Mouse (Mus musculus) spleen, adult 2 months (tissue): Measurements from ENCODE around the gene Usp53. TPM values are rescaled to one million over a fixed set of nuclear protein-coding genes. Genes with fewer than 3 reads are reported as not detected.

ENCODE experiments used
- DNase-seq, 2 experiments: peaks; one replicate each; pipeline versions ENCODE4 v3.0.0 to v3.0.0-alpha.2; 2012 to 2021; ENCODE audit warnings: low spot score in 2 of 2, low read depth in 1 of 2
- H3K27ac ChIP-seq: fragments of 200-500 bp; 2 replicates; pipeline ENCODE4 v1.5.1; 2012; ENCODE audit warnings: low read length, inconsistent platforms; ENCODE audit not compliant: insufficient read depth
- H3K27me3 ChIP-seq: fragments of 200-500 bp; 2 replicates; pipeline ENCODE4 v1.6.1; 2012; ENCODE audit warnings: mild to moderate bottlenecking, moderate library complexity, low read length, inconsistent platforms; ENCODE audit not compliant: control insufficient read depth, insufficient read depth
- H3K36me3 ChIP-seq: fragments of 200-500 bp; 2 replicates; pipeline ENCODE4 v1.6.1; 2012; ENCODE audit warnings: mild to moderate bottlenecking, low read length, inconsistent platforms; ENCODE audit not compliant: control insufficient read depth, insufficient read depth
- H3K4me1 ChIP-seq: fragments of 200-500 bp; 2 replicates; pipeline ENCODE4 v1.6.1; 2011; ENCODE audit warnings: inconsistent platforms; ENCODE audit not compliant: control insufficient read depth, insufficient read depth, insufficient read length
- H3K4me3 ChIP-seq: fragments of 200-500 bp; 2 replicates; pipeline ENCODE4 v1.5.1; 2011; ENCODE audit warnings: mild to moderate bottlenecking, inconsistent platforms; ENCODE audit not compliant: insufficient read depth, insufficient read length; ENCODE audit errors: extremely low read depth
- CTCF ChIP-seq: fragments of 200-500 bp; IDR thresholded peaks from 2 replicates; pipeline ENCODE4 v1.5.1; 2011; ENCODE audit warnings: mild to moderate bottlenecking, inconsistent platforms; ENCODE audit not compliant: insufficient read depth, insufficient read length, insufficient replicate concordance; ENCODE audit errors: extremely low read depth
- POLR2A ChIP-seq: fragments of 200-500 bp; IDR thresholded peaks from 2 replicates; pipeline ENCODE4 v1.6.1; 2011; ENCODE audit warnings: low read depth, low read length, inconsistent platforms
- WGBS: fragments of 180-500 bp; shearing (Covaris S2); methylation state at CpG from one replicate; pipeline ENCODE4 v1.1.7; 2018; 5-methylcytosine and 5-hydroxymethylcytosine counted together
- polyA plus RNA-seq: library from polyadenylated mRNA; depleted of rRNA; stranded (reverse); fragments of >200 nt; gene quantifications from 2 replicates; pipeline ENCODE4 v1.2.3, GENCODE M21; 2012; rRNA removed

Gene Usp53
- polyA plus RNA-seq, 1 experiment: 1.4 TPM

- no peak within 1 kb of the TSS for H3K4me3 ChIP-seq
- no peak for DNase-seq
- no peak within 1 kb of the TSS for H3K27ac ChIP-seq
- H3K27me3 ChIP-seq: no peaks in the 10 kb centered on the region
- TF ChIP-seq CTCF (no peak), POLR2A (no peak)
- 97% methylated on average over 3 of the region's 3 CpGs for WGBS
- no peaks in the 10 kb centered on the region for H3K36me3 ChIP-seq
- H3K4me1 ChIP-seq: no peaks in the 10 kb centered on the region
Measured at GRCm38 (mm10) chr3:122894772-122895171, 89.5 kb downstream of the Usp53 start, which contains the start of gene Fabp2. TSS of gene Fabp2 (plus strand) at chr3:122895072.

GRCm38 (mm10) chr3:122888371-122888819, 95.9 kb downstream of the Usp53 start:
- WGBS: 62% methylated on average over 5 of the region's 5 CpGs
- no peak overlapping the region for H3K4me3 ChIP-seq
- no peak overlapping the region for H3K27ac ChIP-seq
- H3K27me3 ChIP-seq: no peaks in the 10 kb centered on the region
- H3K4me1 ChIP-seq: no peaks in the 10 kb centered on the region
- H3K36me3 ChIP-seq: no peaks in the 10 kb centered on the region
- TF ChIP-seq POLR2A: no peak
- TF ChIP-seq CTCF: no peak
- no peak for DNase-seq

GRCm38 (mm10) chr3:122887505-122888301, 96.6 kb downstream of the Usp53 start:
- TF ChIP-seq POLR2A: no peak
- TF ChIP-seq CTCF: no peak
- H3K27me3 ChIP-seq: no peaks in the 10 kb centered on the region
- H3K27ac ChIP-seq: no peak overlapping the region
- H3K4me3 ChIP-seq: no peak overlapping the region
- H3K36me3 ChIP-seq: no peaks in the 10 kb centered on the region
- 83% methylated on average over 4 of the region's 4 CpGs for WGBS
- no peaks in the 10 kb centered on the region for H3K4me1 ChIP-seq
- no peak for DNase-seq

Other genes starting within 250 kb of the Usp53 start
- not detected in 2 replicates for gene Fabp2, start 89.4 kb downstream of the Usp53 start, polyA plus RNA-seq
- not detected in 2 replicates for gene Gm10959, start 65.2 kb downstream of the Usp53 start, polyA plus RNA-seq
- gene 1810037I17Rik, start 60.3 kb downstream of the Usp53 start, polyA plus RNA-seq: 16.0 and 18.9 TPM in 2 replicates
- gene Myoz2, start 50.5 kb upstream of the Usp53 start, polyA plus RNA-seq: not detected in 2 replicates